Mouse (Mus musculus) E14TG2a.4 (cell line): ENCODE measurements at regions not wholly inside any gene's neighbourhood (a gene's known extent, or its start where the extent isn't known, plus 50 kb on each side); places are given as distances from the start of the nearest gene placed in this dataset.

Source experiments
- CTCF ChIP-seq: conservative IDR thresholded peaks from 2 replicates; pipeline ENCODE4 v1.5.1; 2014; ENCODE audit warnings: low read length
- NANOG ChIP-seq: IDR thresholded peaks from 2 replicates; pipeline ENCODE4 v1.6.1; 2014; ENCODE audit warnings: borderline replicate concordance, low read length, mixed read lengths
- POU5F1 ChIP-seq: IDR thresholded peaks from 2 replicates; pipeline ENCODE4 v1.6.1; 2014; ENCODE audit warnings: low read length, borderline replicate concordance

- TF ChIP-seq CTCF (no peak), NANOG (no peak), POU5F1 (no peak)
Measured at GRCm38 (mm10) chr13:115718859-115719258, 590.6 kb downstream of the Isl1 start.
